Mouse (Mus musculus) embryo, embryonic 10 days (tissue): ENCODE measurements around the gene Vps72.
"Not testable (repeated sequence)": the region's sequence is repeated elsewhere in the genome, so short reads cannot be mapped to it uniquely, and the experiment has no call there.

Experiments
- DNase-seq: peaks from one replicate; pipeline ENCODE4 v3.0.0-alpha.2; 2015; ENCODE audit warnings: low spot score

Gene Vps72

DNA sequence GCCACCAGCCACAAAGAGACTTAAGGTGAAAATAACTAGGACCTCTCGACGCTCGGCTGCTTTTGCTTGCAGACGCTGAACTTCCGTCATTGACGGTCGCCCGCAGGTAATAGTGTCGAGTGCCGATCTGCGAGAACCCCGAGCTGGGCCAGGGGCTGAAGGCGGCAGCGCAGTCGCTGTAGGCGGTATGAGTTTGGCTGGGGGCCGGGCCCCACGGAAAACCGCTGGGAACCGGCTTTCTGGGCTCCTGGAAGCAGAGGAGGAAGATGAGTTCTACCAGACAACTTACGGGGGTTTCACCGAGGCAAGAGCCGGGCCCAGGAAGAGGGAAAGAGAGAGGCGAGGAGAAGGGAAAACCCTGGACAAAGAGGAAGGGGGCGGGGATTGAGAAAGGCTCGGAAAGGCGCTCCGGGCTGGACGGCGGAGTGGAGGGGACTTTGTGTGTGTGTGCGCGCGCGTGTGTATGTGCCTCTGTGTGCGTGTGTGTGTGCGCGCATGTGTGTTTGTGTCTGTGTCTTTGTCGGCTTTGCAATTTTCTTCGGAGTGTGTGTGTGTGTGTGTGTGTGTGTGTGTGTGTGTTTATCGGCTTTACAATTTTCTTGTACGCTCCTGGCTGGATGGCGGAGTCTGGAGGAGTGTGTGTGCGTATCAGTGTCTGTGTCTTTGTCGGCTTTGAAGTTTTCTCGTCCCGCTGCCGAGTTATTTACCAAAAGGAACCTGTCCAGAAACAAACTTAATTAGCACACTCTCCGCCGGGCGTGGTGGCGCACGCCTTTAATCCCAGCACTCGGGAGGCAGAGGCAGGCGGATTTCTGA is at the start of gene Vps72:
Gene Vps72, plus strand, starts transcription at position 112 of the 816 bp plus-strand sequence.
- peak; percentile 96 for DNase-seq

- no peak for DNase-seq
Measured at GRCm38 (mm10) chr3:95063741-95064140, 47.1 kb upstream of the Vps72 start.

DNA sequence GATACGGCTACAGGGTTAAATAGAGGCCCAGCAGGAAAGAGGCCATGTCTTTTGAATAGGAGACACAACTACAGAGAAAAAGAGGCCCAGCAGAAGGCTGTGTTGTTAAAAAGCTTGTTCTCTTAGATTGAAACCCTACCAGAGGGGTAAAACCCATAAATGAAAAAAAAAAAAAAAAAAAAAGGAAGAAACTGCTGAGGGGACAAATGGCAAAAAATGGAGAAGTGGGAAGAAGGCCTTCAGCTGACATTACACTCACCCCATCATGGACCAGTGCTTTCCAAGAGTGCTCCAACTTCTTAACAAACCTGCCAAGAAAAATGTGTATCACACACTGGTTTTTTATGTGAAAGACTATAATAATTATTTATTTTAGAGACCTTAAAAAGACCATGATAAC is 45.3 kb upstream of the Vps72 start:
- no peak for DNase-seq

- DNase-seq: no peak
Measured at GRCm38 (mm10) chr3:95066095-95066494, 44.7 kb upstream of the Vps72 start.

DNA sequence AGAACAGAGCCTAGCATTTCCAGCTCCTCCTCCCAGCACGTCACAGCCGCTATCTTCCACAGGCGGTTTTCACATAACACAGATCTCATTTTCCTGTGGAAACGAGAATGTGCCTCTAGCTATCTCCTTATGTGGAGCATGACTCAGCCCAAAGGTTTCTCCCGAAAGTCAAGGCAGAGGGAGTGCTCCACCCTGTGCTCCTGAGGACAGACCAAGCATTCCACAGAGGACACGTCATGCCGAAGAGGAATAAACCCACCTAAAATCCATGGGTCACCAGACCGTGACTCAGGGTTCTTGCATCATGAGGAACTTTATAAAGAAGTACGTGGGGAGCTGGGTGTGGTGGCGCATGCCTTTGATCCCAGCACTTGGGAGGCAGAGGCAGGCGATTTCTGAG is 44.3 kb upstream of the Vps72 start:
- DNase-seq: no peak

GRCm38 (mm10) chr3:95071606-95072005 is 39.2 kb upstream of the Vps72 start:
- no peak for DNase-seq

GRCm38 (mm10) chr3:95088071-95088470 is 22.8 kb upstream of the Vps72 start:
- DNase-seq: no peak

- DNase-seq: no peak
Measured at GRCm38 (mm10) chr3:95100854-95101253, 10.0 kb upstream of the Vps72 start.

DNA sequence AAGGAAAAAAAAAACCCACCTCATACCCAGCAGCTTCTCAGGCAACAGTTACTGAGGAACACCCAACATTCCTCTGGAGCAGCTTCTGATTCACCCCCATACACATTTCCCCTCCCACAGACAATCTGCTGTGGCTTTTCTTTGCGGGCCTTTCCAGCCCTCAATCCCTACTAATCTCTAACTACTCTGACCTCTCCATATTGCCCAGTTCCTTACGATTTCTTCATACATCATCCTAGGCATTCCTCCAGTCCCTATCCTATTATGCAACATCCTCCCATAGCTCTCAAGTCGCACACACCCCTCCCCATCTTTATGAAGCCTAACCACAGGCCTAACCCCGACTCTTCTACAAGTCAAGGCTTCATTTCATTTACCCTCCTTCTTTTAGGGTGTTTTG is 5.7 kb upstream of the Vps72 start:
- no peak for DNase-seq

DNA sequence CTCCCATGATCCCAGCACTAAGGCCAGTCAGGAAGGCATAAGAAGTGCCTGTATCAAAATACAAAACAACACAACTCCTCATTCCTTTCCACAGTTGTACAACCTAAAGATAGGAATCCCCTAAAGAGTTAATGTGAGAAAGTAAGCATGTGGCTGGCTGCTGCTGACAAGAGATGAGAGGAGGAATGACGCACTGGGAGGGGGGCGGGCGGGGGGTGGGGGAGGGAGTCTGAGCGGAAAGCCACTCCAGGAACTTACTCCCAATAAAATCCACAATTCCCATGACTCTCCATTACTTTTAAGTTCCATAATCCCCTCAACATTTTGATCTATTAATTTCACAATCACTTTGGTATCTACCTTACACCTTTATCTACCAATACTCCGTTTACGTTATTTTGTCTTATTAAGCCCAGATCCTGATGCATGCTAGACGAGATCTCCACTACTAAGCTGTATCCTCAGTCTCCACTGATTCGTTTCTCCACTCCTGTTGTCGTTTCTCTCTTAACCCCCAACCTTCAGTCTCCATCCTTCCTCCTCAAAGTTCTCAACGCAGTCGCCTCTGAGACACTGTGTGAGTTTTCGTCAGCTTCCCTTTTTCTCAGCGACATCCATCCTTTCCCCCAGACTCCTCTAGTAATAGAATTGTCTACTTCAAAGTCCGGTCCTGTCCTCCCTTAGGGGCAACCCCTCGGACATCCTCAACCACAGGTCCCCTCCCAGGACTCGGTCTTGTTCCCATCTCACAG is 5.1 kb upstream of the Vps72 start:
- no peak for DNase-seq

DNA sequence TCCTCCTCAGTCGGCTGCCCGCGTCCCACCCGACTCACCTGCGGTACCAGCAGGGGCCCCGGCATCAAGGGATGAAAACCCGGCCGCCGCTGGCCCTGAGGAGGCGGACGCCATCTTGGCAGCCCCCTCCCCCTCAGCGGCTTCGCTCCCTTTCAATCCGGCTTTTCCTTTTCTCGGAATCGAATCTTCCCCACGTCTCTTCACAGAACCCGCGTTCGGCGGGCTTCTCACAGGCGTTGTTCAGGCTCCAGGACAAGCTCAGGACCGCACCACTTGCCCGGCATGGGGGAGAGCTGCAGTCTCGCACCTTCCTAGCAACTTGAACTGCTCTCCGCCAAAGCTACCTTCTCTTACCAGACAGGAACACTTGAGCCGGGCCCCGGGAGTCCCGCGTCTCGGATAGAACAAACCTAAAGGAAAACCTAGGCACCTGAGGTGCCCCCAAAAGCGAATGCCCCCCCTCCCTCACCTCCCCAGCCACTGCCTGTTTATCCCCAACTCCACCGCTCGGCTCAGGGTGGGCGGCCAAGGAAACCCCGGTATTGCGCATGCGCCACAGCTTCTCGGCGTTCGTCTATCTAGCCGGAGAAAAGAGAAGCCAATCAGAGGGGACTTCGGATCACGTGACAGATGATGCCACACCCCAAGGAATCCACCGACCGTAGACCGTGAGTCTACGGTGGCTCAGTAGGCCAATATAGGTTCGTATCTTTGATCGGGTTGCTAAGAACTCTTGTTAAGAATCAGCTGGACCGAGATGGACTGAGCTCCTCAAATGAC is 4.3 kb upstream of the Vps72 start, which contains the start of gene Pip5k1a:
Gene Pip5k1a, minus strand, starts transcription at position 593 of the 780 bp plus-strand sequence.
- DNase-seq: peak; percentile 100

GRCm38 (mm10) chr3:95107308-95107707 is 3.5 kb upstream of the Vps72 start:
- DNase-seq: not testable (repeated sequence)

GRCm38 (mm10) chr3:95107898-95108297 is 2.9 kb upstream of the Vps72 start:
- no peak for DNase-seq

- DNase-seq: no peak
Measured at GRCm38 (mm10) chr3:95112760-95113159, 1.9 kb downstream of the Vps72 start.

GRCm38 (mm10) chr3:95117751-95118150 is 6.9 kb downstream of the Vps72 start:
- no peak for DNase-seq

- no peak for DNase-seq
Measured at GRCm38 (mm10) chr3:95121580-95121979, 10.8 kb downstream of the Vps72 start.

DNA sequence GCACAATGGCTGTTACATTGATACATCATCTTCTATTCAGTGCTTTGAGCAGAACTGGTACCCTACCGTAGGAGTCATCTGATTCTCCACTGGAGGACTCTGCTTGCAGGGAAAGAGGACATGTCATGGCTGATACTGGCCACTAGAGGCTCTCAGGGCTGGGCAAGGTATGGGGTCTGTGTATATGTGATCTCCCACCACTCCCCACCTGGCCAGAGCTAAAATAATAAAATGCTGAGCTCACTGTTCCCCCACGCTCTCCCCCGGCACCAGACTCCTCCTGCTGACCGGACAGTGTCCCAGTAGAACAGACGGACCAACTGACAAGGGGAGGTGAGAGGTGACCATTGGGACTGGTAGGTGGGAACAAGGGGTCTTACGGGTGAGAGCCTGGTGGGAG is 13.4 kb downstream of the Vps72 start, which contains the start of gene Tmod4:
Gene Tmod4, plus strand, starts transcription at position 231 of the 400 bp plus-strand sequence.
- DNase-seq: peak; percentile 37

- DNase-seq: no peak
Measured at GRCm38 (mm10) chr3:95124972-95125371, 14.2 kb downstream of the Vps72 start.

- DNase-seq: peak; percentile 42
Measured at GRCm38 (mm10) chr3:95129226-95129651, 18.4 kb downstream of the Vps72 start.

GRCm38 (mm10) chr3:95130081-95130480 is 19.3 kb downstream of the Vps72 start:
- DNase-seq: no peak

- not testable (repeated sequence) for DNase-seq
Measured at GRCm38 (mm10) chr3:95132389-95132788, 21.6 kb downstream of the Vps72 start.

DNA sequence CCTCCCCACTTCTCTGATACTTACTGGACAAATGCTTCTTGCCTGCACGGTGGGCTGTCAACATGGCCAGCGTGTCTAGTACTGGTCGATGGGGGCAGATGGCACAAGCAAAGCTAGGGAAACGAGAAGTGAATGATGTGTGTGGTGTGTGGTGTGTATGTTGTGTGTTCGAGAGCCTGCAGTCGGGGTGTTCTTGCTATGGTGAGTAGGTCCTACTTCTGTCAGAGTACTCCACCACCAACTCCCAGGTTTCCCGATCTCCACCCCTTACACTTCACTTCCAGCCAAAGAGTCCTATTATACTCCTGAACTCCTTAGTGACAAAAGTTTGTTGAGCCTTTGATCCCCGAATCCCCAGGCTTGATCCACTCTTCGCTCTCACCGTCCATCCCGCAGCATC is 22.4 kb downstream of the Vps72 start:
- DNase-seq: no peak
